Mouse (Mus musculus): ENCODE results near the gene BC107364. TPM values are rescaled to one million over a fixed set of nuclear protein-coding genes. Genes with fewer than 3 reads are reported as not detected.
"Not testable (repeated sequence)": the region's sequence is repeated elsewhere in the genome, so short reads cannot be mapped to it uniquely, and the experiment has no call there.

The BC107364 gene
- polyA plus RNA-seq, 1 experiment from 2014 or later: not detected

DNA sequence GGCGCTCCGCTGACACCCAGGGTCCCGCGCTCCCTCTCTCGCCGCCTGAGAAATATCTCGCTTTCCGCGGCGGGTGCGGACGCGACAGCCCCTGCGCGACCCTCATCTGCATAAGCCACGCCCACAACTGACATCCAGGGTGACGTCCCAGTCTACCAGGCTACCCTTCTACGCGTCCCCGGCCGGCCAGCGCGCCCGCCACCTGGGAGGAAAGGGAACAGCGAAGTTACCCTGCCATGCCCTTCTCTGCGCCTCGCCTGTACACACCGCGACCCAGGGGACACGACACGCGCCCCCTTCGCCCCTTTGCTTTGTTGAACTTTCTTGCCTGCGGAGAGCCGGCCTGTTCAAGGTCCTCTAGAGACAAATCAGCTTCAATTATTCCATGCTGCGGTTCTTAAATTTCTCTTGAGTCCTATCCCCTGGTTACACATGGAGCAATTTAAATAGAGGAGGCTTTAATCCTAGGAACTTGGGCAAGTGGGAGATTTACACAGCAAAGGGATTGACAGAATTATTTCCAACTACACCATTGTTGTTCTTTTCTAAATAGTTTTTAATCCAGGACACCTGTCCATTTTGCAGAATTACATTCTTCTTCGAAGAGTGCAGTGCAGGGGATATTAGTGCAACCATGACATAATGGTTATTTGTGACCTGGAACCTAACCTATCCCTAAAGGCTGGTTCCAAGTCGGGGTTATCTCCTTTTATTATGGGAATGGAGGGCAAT, 34.9 kb upstream of the BC107364 start:
- ATAC-seq (ENCODE audit: low read depth): peak; percentile 70
- not testable (repeated sequence) for H3K9me3 ChIP-seq (replicated peaks; ENCODE audit: control insufficient read depth, low read length); H3K27me3 ChIP-seq (ENCODE audit: control insufficient read depth, insufficient read depth, low read depth, low read length); H3K36me3 ChIP-seq (ENCODE audit: control insufficient read depth, insufficient read depth)
- H3K4me1 ChIP-seq (ENCODE audit: control insufficient read depth, low read depth, low read length): peaks cover 17% of the 10 kb centered on the region
- H3K9ac ChIP-seq (ENCODE audit: low read depth, low read length): peak overlapping the region; percentile 80
- peak overlapping the region; percentile 68 for H3K4me3 ChIP-seq (ENCODE audit: low read depth, low read length)
- WGBS (ENCODE audit: insufficient replicate concordance): 9% methylated on average over 5 of the region's 38 CpGs
- H3K27ac ChIP-seq (ENCODE audit: low read length): peak overlapping the region; percentile 97
- peak overlapping the region; percentile 92 for H3K4me2 ChIP-seq (ENCODE audit: low read depth, low read length)

DNA sequence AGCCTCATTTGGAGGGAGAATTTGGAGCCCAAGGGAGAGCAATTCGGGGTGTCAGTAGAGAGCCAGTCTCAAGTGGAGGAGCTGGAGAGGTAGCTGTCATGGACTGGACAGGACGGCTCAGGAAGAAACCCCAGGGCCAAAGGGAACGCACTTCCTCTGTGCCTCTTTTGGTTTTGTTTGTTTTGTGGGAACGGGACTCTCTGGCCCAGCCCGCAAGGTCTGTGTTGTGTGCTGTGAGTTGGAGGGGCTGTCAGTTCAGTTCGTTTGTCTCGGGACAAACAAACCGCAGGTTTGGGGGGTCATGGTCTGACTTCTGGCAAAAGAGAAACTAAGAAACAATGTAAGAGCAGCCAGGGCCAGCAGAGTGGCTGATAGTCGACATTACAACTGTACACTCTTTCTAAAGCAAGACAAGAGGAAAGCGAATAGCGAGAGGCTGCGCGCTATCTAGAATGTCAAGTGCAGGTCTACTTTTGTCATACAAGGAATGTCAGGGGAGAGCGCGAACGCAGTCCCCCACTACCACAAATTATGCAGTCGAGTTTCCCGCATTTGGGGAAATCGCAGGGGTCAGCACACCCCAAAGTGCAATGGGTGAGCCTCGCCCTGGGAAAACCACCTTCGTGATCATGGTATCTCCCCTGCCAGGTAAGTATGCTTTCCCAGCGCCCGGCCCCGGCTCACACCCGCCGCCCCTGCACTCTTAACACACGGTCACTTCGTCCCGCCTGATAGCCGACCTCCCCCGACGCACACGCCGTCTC, 34.1 kb upstream of the BC107364 start:
- 0% methylated on average over 3 of the region's 34 CpGs for WGBS (ENCODE audit: insufficient replicate concordance)
- H3K4me3 ChIP-seq (ENCODE audit: low read depth, low read length); H3K36me3 ChIP-seq (ENCODE audit: control insufficient read depth, insufficient read depth); H3K9ac ChIP-seq (ENCODE audit: low read depth, low read length); H3K27me3 ChIP-seq (ENCODE audit: control insufficient read depth, insufficient read depth, low read depth, low read length); H3K4me2 ChIP-seq (ENCODE audit: low read depth, low read length); H3K9me3 ChIP-seq (replicated peaks; ENCODE audit: control insufficient read depth, low read length); H3K27ac ChIP-seq (ENCODE audit: low read length): not testable (repeated sequence)
- peak; percentile 53 for ATAC-seq (ENCODE audit: low read depth)
- peaks cover 17% of the 10 kb centered on the region for H3K4me1 ChIP-seq (ENCODE audit: control insufficient read depth, low read depth, low read length)

GRCm38 (mm10) chr3:96485361-96485760, 33.3 kb upstream of the BC107364 start:
- no peaks in the 10 kb centered on the region for H3K36me3 ChIP-seq (ENCODE audit: control insufficient read depth, insufficient read depth)
- H3K9me3 ChIP-seq (replicated peaks; ENCODE audit: control insufficient read depth, low read length): no peaks in the 10 kb centered on the region
- H3K27ac ChIP-seq (ENCODE audit: low read length): no peak overlapping the region
- WGBS (ENCODE audit: insufficient replicate concordance): 77% methylated on average over 2 of the region's 2 CpGs
- 0 out of 2 replicates have a peak overlapping the region, but pooled peaks have one; percentile 14 for H3K4me2 ChIP-seq (ENCODE audit: low read depth, low read length)
- H3K4me1 ChIP-seq (ENCODE audit: control insufficient read depth, low read depth, low read length): peaks cover 17% of the 10 kb centered on the region
- H3K27me3 ChIP-seq (ENCODE audit: control insufficient read depth, insufficient read depth, low read depth, low read length): no peaks in the 10 kb centered on the region
- no peak overlapping the region for H3K9ac ChIP-seq (ENCODE audit: low read depth, low read length)
- peak overlapping the region; percentile 1; the same call in 1 of the 2 replicates for H3K4me3 ChIP-seq (ENCODE audit: low read depth, low read length)
- ATAC-seq (ENCODE audit: low read depth): no peak

DNA sequence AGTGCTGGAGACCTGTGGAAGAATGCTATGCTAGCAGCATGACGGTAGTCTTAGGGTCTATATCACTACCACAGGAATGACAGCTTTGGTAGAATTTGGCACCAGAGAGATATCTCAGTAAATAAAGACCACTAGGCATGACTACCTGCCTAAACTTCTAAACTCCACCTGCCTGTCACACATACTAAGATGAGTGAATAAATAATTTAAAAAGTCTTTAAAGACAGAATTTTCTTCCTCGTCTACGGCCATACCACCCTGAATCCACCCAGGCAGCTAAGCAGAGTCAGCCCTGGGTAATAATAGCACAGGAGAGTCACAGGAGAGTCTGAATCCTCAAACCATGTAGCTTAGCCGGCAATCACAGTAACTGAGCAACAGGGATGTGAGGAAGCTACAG, 32.8 kb upstream of the BC107364 start:
- H3K27ac ChIP-seq (ENCODE audit: low read length): no peak overlapping the region
- ATAC-seq (ENCODE audit: low read depth): no peak
- no peaks in the 10 kb centered on the region for H3K36me3 ChIP-seq (ENCODE audit: control insufficient read depth, insufficient read depth)
- H3K4me1 ChIP-seq (ENCODE audit: control insufficient read depth, low read depth, low read length): peaks cover 17% of the 10 kb centered on the region
- WGBS (ENCODE audit: insufficient replicate concordance): 77% methylated on average over 4 of the region's 4 CpGs
- no peaks in the 10 kb centered on the region for H3K27me3 ChIP-seq (ENCODE audit: control insufficient read depth, insufficient read depth, low read depth, low read length)
- no peak overlapping the region for H3K9ac ChIP-seq (ENCODE audit: low read depth, low read length)
- H3K9me3 ChIP-seq (replicated peaks; ENCODE audit: control insufficient read depth, low read length): no peaks in the 10 kb centered on the region
- 0 out of 2 replicates have a peak overlapping the region, but pooled peaks have one; percentile 14 for H3K4me2 ChIP-seq (ENCODE audit: low read depth, low read length)
- no peak overlapping the region; the same call in 1 of the 2 replicates for H3K4me3 ChIP-seq (ENCODE audit: low read depth, low read length)

DNA sequence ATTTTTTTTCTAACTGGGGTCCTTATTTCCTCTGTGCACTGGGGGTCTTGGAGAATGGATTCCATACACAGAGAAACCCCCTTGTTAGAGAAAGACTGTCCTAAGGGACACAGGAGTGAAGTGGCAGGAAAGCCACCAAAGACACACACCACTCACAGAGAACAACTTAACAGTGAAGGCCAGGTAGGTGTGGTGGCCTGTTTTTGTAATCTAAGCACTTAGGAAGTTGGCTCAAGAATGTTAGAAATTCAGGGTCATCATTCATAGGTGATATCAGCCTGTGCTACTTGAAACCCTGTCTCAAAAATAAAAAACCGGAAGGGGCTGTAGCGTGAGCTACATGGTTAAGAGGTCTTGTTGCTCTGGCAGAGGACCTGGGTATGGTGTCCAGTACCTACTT, 31.8 kb upstream of the BC107364 start:
- Histone ChIP-seq H3K36me3 (ENCODE audit: control insufficient read depth, insufficient read depth) (no peaks in the 10 kb centered on the region), H3K9ac (ENCODE audit: low read depth, low read length) (no peak overlapping the region), H3K4me1 (ENCODE audit: control insufficient read depth, low read depth, low read length) (peaks cover 17% of the 10 kb centered on the region), H3K4me2 (ENCODE audit: low read depth, low read length) (no peak overlapping the region), H3K4me3 (ENCODE audit: low read depth, low read length) (no peak overlapping the region), H3K27ac (ENCODE audit: low read length) (no peak overlapping the region), H3K27me3 (ENCODE audit: control insufficient read depth, insufficient read depth, low read depth, low read length) (peaks cover 2% of the 10 kb centered on the region; the same call in 1 of the 2 replicates), H3K9me3 (replicated peaks; ENCODE audit: control insufficient read depth, low read length) (no peaks in the 10 kb centered on the region)
- WGBS (ENCODE audit: insufficient replicate concordance): 69% methylated on average over 2 of the region's 2 CpGs
- ATAC-seq (ENCODE audit: low read depth): no peak

- 45% methylated on average over 7 of the region's 7 CpGs for WGBS (ENCODE audit: insufficient replicate concordance)
- not testable (repeated sequence) for H3K27ac ChIP-seq (ENCODE audit: low read length); H3K4me3 ChIP-seq (ENCODE audit: low read depth, low read length); H3K4me2 ChIP-seq (ENCODE audit: low read depth, low read length); H3K36me3 ChIP-seq (ENCODE audit: control insufficient read depth, insufficient read depth); H3K9ac ChIP-seq (ENCODE audit: low read depth, low read length); H3K9me3 ChIP-seq (replicated peaks; ENCODE audit: control insufficient read depth, low read length); ATAC-seq (ENCODE audit: low read depth); H3K27me3 ChIP-seq (ENCODE audit: control insufficient read depth, insufficient read depth, low read depth, low read length)
- peaks cover 17% of the 10 kb centered on the region for H3K4me1 ChIP-seq (ENCODE audit: control insufficient read depth, low read depth, low read length)
Observed at GRCm38 (mm10) chr3:96483044-96483443, 30.9 kb upstream of the BC107364 start.

DNA sequence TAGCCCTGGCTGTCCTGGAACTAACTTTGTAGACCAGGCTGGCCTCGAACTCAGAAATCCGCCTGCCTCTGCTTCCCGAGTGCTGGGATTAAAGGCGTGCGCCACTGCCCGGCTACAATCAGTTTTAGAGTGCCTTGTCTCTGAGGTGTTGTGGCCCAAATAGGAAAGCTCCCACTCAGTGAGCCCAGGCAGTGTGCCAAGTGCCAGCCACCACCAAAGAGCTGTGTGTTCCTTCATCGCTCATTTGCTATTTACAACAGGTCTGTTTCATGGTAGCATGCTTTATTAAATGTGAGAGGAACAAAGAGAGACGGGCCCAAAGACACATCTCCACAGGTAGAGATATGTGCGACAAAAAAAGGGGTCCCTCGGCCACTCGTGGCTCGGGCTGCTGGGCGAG, 30.3 kb upstream of the BC107364 start:
- Histone ChIP-seq H3K9me3 (replicated peaks; ENCODE audit: control insufficient read depth, low read length) (no peaks in the 10 kb centered on the region), H3K27me3 (ENCODE audit: control insufficient read depth, insufficient read depth, low read depth, low read length) (peaks cover 4% of the 10 kb centered on the region; the same call in 1 of the 2 replicates)
- no peak for ATAC-seq (ENCODE audit: low read depth)

DNA sequence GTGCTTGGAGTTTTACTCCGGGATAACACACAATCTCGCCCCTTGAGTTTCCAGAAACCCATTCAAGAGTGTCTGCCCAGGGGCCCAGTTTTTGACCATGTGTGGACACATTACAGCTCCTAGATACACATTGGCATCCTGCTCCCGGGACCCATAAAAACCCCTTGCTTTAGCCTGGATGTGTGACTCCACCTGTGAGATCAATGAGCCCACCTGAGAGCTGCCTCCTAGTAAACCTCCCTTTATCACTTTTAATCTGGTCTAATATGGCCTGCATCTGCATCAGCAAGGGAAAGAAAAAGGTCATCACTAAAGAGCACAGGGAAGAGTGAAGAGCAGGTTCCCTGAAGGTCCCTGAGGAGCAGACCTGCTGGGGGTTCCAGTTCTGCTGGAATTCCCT, 29.8 kb upstream of the BC107364 start:
- Histone ChIP-seq H3K36me3 (ENCODE audit: control insufficient read depth, insufficient read depth) (no peaks in the 10 kb centered on the region), H3K4me3 (ENCODE audit: low read depth, low read length) (no peak overlapping the region), H3K9me3 (replicated peaks; ENCODE audit: control insufficient read depth, low read length) (no peaks in the 10 kb centered on the region), H3K27me3 (ENCODE audit: control insufficient read depth, insufficient read depth, low read depth, low read length) (peaks cover 9% of the 10 kb centered on the region), H3K4me1 (ENCODE audit: control insufficient read depth, low read depth, low read length) (peaks cover 6% of the 10 kb centered on the region), H3K27ac (ENCODE audit: low read length) (no peak overlapping the region), H3K4me2 (ENCODE audit: low read depth, low read length) (no peak overlapping the region), H3K9ac (ENCODE audit: low read depth, low read length) (no peak overlapping the region)
- WGBS (ENCODE audit: insufficient replicate concordance): 70% methylated on average over 3 of the region's 3 CpGs
- ATAC-seq (ENCODE audit: low read depth): no peak

More for the DNA sequence above, 30.3 kb upstream of the BC107364 start:
- no peak overlapping the region for H3K4me2 ChIP-seq (ENCODE audit: low read depth, low read length)
- no peaks in the 10 kb centered on the region for H3K36me3 ChIP-seq (ENCODE audit: control insufficient read depth, insufficient read depth)
- H3K4me1 ChIP-seq (ENCODE audit: control insufficient read depth, low read depth, low read length): peaks cover 11% of the 10 kb centered on the region
- no peak overlapping the region for H3K4me3 ChIP-seq (ENCODE audit: low read depth, low read length)
- 74% methylated on average over 13 of the region's 13 CpGs for WGBS (ENCODE audit: insufficient replicate concordance)
- H3K27ac ChIP-seq (ENCODE audit: low read length): no peak overlapping the region
- H3K9ac ChIP-seq (ENCODE audit: low read depth, low read length): no peak overlapping the region

DNA sequence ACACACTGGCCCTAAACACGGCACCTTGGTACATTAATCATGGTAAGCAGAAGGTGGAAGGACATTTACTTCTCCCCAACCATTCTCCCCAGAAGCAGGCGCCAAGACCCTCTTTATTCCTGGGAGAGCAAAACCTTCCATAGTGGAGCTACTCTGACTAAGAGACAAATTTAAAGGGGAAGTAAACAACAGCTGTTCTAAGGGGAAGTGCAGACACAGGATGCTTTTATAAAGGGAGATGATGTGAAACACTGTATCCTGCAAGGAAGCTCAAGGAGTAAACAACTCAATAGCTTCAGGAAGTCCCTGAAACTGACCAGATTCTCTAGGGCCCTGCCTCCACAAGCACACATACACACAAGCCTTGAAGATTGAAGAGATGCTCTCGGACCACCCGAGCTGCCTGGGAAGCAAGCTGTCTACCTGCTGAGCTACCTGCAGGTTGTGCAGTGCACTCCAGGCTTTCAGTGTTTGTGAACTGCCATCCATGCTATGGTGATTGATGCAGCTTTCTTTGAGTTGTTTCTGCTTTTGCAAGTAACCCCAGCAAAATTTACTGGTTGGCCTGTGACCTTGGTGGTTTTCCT, 28.7 kb upstream of the BC107364 start:
- no peak overlapping the region for H3K4me3 ChIP-seq (ENCODE audit: low read depth, low read length)
- H3K9me3 ChIP-seq (replicated peaks; ENCODE audit: control insufficient read depth, low read length): no peaks in the 10 kb centered on the region
- peaks cover 6% of the 10 kb centered on the region for H3K4me1 ChIP-seq (ENCODE audit: control insufficient read depth, low read depth, low read length)
- H3K27ac ChIP-seq (ENCODE audit: low read length): no peak overlapping the region
- peaks cover 18% of the 10 kb centered on the region for H3K27me3 ChIP-seq (ENCODE audit: control insufficient read depth, insufficient read depth, low read depth, low read length)
- no peak overlapping the region for H3K9ac ChIP-seq (ENCODE audit: low read depth, low read length)
- ATAC-seq (ENCODE audit: low read depth): no peak
- WGBS (ENCODE audit: insufficient replicate concordance): 59% methylated on average over 4 of the region's 4 CpGs
- no peak overlapping the region for H3K4me2 ChIP-seq (ENCODE audit: low read depth, low read length)
- H3K36me3 ChIP-seq (ENCODE audit: control insufficient read depth, insufficient read depth): no peaks in the 10 kb centered on the region

All from liver, embryonic 16.5 days (tissue).